Mouse (Mus musculus) lung, embryonic 14.5 days (tissue): ENCODE measurements around the gene 0610030E20Rik. TPM values are rescaled to one million over a fixed set of nuclear protein-coding genes. Genes with fewer than 3 reads are reported as not detected.

Experiments used
- ATAC-seq: fragments of 200-750 bp; cut with Nextera tagmentation; 2 replicates; pipeline ENCODE4 v1.8.0; 2017; ENCODE audit warnings: mild to moderate bottlenecking, moderate TSS enrichment, moderate library complexity; ENCODE audit not compliant: insufficient read depth
- DNase-seq: peaks from one replicate; pipeline ENCODE4 v3.0.0-alpha.2; 2015
- H3K27ac ChIP-seq: fragments of 300-500 bp; sonication (generic); 2 replicates; pipeline ENCODE4 v1.5.1; 2014; ENCODE audit warnings: low read depth, mild to moderate bottlenecking, moderate library complexity
- H3K27me3 ChIP-seq: fragments of 300-500 bp; sonication (generic); 2 replicates; pipeline ENCODE4 v1.6.1; 2014; ENCODE audit warnings: low read length, control low read depth; ENCODE audit not compliant: insufficient read depth
- H3K36me3 ChIP-seq: fragments of 300-500 bp; sonication (generic); 2 replicates; pipeline ENCODE4 v1.6.1; 2014; ENCODE audit warnings: control low read depth; ENCODE audit not compliant: insufficient read depth
- H3K4me1 ChIP-seq: fragments of 300-500 bp; sonication (generic); 2 replicates; pipeline ENCODE4 v1.6.1; 2014; ENCODE audit warnings: antibody characterized with exemption, control low read depth; ENCODE audit not compliant: insufficient read depth
- H3K4me2 ChIP-seq: fragments of 300-500 bp; sonication (generic); 2 replicates; pipeline ENCODE4 v1.6.1; 2014; ENCODE audit warnings: mild to moderate bottlenecking
- H3K4me3 ChIP-seq: fragments of 300-500 bp; sonication (generic); 2 replicates; pipeline ENCODE4 v1.5.1; 2014; ENCODE audit warnings: low read depth, low read length
- H3K9ac ChIP-seq: fragments of 300-500 bp; sonication (generic); 2 replicates; pipeline ENCODE4 v1.6.1; 2014
- H3K9me3 ChIP-seq: fragments of 300-500 bp; sonication (generic); 2 replicates; pipeline ENCODE4 v1.6.1; 2016; ENCODE audit warnings: low read depth, low read length, control low read depth
- CTCF ChIP-seq: IDR thresholded peaks from 2 replicates; pipeline ENCODE4 v1.5.1; 2016; ENCODE audit warnings: antibody characterized with exemption, low read depth
- WGBS: fragments of 180-500 bp; shearing (Covaris S2); extraction: QIAGEN DNeasy Blood & Tissue Kit; methylation state at CpG from one replicate; pipeline ENCODE4 v1.1.7; 2014; 5-methylcytosine and 5-hydroxymethylcytosine counted together
- polyA plus RNA-seq: library from polyadenylated mRNA; unstranded; fragments of >200 nt; fragmentation: Nextera tagmentation; extraction: Ambion mirVana; gene quantifications from 2 replicates; pipeline ENCODE4 v1.2.1, GENCODE M21; 2014

The 0610030E20Rik gene
- polyA plus RNA-seq, 1 experiment from 2014 or later = 25.5 TPM

- DNase-seq = no peak
- H3K27ac ChIP-seq = no peak overlapping the region
- no peak overlapping the region for H3K9ac ChIP-seq
Observed at GRCm38 (mm10) chr6:72357164-72358079, 10.3 kb downstream of the 0610030E20Rik start.

GRCm38 (mm10) chr6:72358086-72358764, 11.1 kb downstream of the 0610030E20Rik start:
- Histone ChIP-seq H3K4me1 (0 out of 2 replicates have a peak, but pooled peaks cover 4% of the 10 kb centered on the region), H3K27me3 (no peaks in the 10 kb centered on the region), H3K9me3 (no peaks in the 10 kb centered on the region), H3K4me3 (no peak overlapping the region), H3K4me2 (no peak overlapping the region), H3K27ac (no peak overlapping the region), H3K36me3 (peaks cover 28% of the 10 kb centered on the region), H3K9ac (no peak overlapping the region)
- TF ChIP-seq CTCF = no peak
- no peak for ATAC-seq
- no peak for DNase-seq
- WGBS = 89% methylated on average over 10 of the region's 10 CpGs

More at GRCm38 (mm10) chr6:72357164-72358079, 10.3 kb downstream of the 0610030E20Rik start:
- Histone ChIP-seq H3K27me3 (no peaks in the 10 kb centered on the region), H3K4me2 (no peak overlapping the region), H3K36me3 (peaks cover 28% of the 10 kb centered on the region), H3K9me3 (no peaks in the 10 kb centered on the region), H3K4me1 (peaks cover 8% of the 10 kb centered on the region; the same call in 1 of the 2 replicates), H3K4me3 (no peak overlapping the region)
- WGBS = 56% methylated on average over 5 of the region's 5 CpGs
- TF ChIP-seq CTCF = no peak
- no peak for ATAC-seq

GRCm38 (mm10) chr6:72359343-72359742, 12.2 kb downstream of the 0610030E20Rik start:
- Histone ChIP-seq H3K4me2 (no peak overlapping the region), H3K9ac (no peak overlapping the region), H3K9me3 (no peaks in the 10 kb centered on the region), H3K27ac (no peak overlapping the region), H3K36me3 (peaks cover 28% of the 10 kb centered on the region), H3K4me1 (0 out of 2 replicates have a peak, but pooled peaks cover 4% of the 10 kb centered on the region), H3K4me3 (no peak overlapping the region), H3K27me3 (no peaks in the 10 kb centered on the region)
- ATAC-seq (no peak), DNase-seq (no peak)
- TF ChIP-seq CTCF = no peak
- 66% methylated on average over 2 of the region's 2 CpGs for WGBS

- Histone ChIP-seq H3K27ac (peak overlapping the region; percentile 25; the same call in 1 of the 2 replicates), H3K9ac (no peak overlapping the region), H3K9me3 (no peaks in the 10 kb centered on the region), H3K4me3 (peak overlapping the region; percentile 1; the same call in 1 of the 2 replicates), H3K4me1 (0 out of 2 replicates have a peak, but pooled peaks cover 4% of the 10 kb centered on the region), H3K36me3 (peaks cover 28% of the 10 kb centered on the region), H3K4me2 (peak overlapping the region; percentile 86), H3K27me3 (no peaks in the 10 kb centered on the region)
- 58% methylated on average over 11 of the region's 11 CpGs for WGBS
- DNase-seq (no peak), ATAC-seq (no peak)
- no peak for TF ChIP-seq CTCF
Observed at GRCm38 (mm10) chr6:72359891-72360598, 12.9 kb downstream of the 0610030E20Rik start.

DNA sequence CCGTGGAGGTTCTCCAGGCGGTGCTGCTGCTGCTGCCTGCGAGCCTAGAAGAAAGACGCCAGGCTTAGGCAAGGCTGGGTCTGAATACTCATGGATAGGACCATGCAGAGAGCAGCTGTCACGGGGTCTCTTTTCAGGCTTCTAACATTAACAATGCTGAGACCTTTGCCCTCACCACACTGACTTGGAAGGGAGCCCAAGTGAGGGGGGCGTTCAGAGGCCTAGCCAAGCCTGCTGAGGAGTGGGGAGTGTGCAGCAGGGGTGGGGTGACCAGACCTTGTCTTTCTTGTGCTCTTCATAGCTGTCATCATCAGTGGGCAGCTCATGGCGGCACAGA, 13.4 kb downstream of the 0610030E20Rik start:
- 45% methylated on average over 7 of the region's 7 CpGs for WGBS
- Histone ChIP-seq H3K27me3 (no peaks in the 10 kb centered on the region), H3K4me2 (peak overlapping the region; percentile 86), H3K4me1 (0 out of 2 replicates have a peak, but pooled peaks cover 4% of the 10 kb centered on the region), H3K36me3 (peaks cover 28% of the 10 kb centered on the region), H3K27ac (peak overlapping the region; percentile 25; the same call in 1 of the 2 replicates), H3K9me3 (no peaks in the 10 kb centered on the region), H3K9ac (no peak overlapping the region), H3K4me3 (0 out of 2 replicates have a peak overlapping the region, but pooled peaks have one; percentile 1)
- peak; percentile 76 for DNase-seq
- ATAC-seq = peak; percentile 3; the same call in 1 of the 2 replicates
- no peak for TF ChIP-seq CTCF

- WGBS = 45% methylated on average over 5 of the region's 5 CpGs
- ATAC-seq = no peak
- Histone ChIP-seq H3K4me3 (peak overlapping the region; percentile 82), H3K9me3 (no peaks in the 10 kb centered on the region), H3K36me3 (peaks cover 28% of the 10 kb centered on the region), H3K4me2 (peak overlapping the region; percentile 86), H3K9ac (peak overlapping the region; percentile 78), H3K27ac (no peak overlapping the region), H3K27me3 (no peaks in the 10 kb centered on the region), H3K4me1 (0 out of 2 replicates have a peak, but pooled peaks cover 4% of the 10 kb centered on the region)
- no peak for DNase-seq
- no peak for TF ChIP-seq CTCF
Observed at GRCm38 (mm10) chr6:72361121-72361551, 14.0 kb downstream of the 0610030E20Rik start.
